ENCODE assay signal across 11 mouse cellular contexts in genomic region chr19:53423816-53424465, GRCm38 (mm10). TPM values are rescaled to one million over a fixed set of nuclear protein-coding genes. Genes with fewer than 3 reads are reported as not detected.
DNase-seq lines count a peak whose midpoint lies in the region; ATAC-seq lines count a peak whose summit lies in the region.
"Had no signal": no experiment of that assay in that cellular context is flagged by ENCODE, and none has a peak within 500 bp of the region (broad histone marks: within the 10 kb centered on the region; RNA-seq: fewer than 3 reads in every experiment).

No protein-coding gene starts in this region.

- H3K4me3 ChIP-seq in lung, embryonic 15.5 days, result no peak overlapping the region
- H3K4me3 ChIP-seq in liver, embryonic 13.5 days (replicated peaks), result no peak overlapping the region
- no peak overlapping the region for H3K4me3 ChIP-seq in forebrain, embryonic 12.5 days (replicated peaks)
- H3K4me3 ChIP-seq: midbrain, embryonic 13.5 days had no signal

- no peak overlapping the region for H3K9ac ChIP-seq in lung, embryonic 15.5 days
- no peak overlapping the region for H3K9ac ChIP-seq in liver, embryonic 13.5 days
- H3K9ac ChIP-seq in forebrain, embryonic 12.5 days, result no peak overlapping the region
- H3K9ac ChIP-seq: midbrain, embryonic 13.5 days had no signal

- no peaks in the 10 kb centered on the region for H3K36me3 ChIP-seq in lung, embryonic 15.5 days
- no peaks in the 10 kb centered on the region for H3K36me3 ChIP-seq in liver, embryonic 13.5 days
- no peaks in the 10 kb centered on the region for H3K36me3 ChIP-seq in forebrain, embryonic 12.5 days (replicated peaks)
- H3K36me3 ChIP-seq: midbrain, embryonic 13.5 days had no signal

- no peak for ATAC-seq in lung, embryonic 15.5 days (ENCODE audit: borderline replicate concordance, extremely low read depth, low FRiP score, low TSS enrichment)
- ATAC-seq in liver, embryonic 13.5 days (ENCODE audit: low read depth), result no peak
- ATAC-seq in forebrain, embryonic 12.5 days (ENCODE audit: low FRiP score), result no peak
- ATAC-seq: midbrain, embryonic 13.5 days had no signal

- DNase-seq in lung, postnatal 14 days, result no peak
- peak; percentile 80 for DNase-seq in T-cell, adult 2 months (ENCODE audit: low spot score)
- DNase-seq in liver, embryonic 13.5 days, result no peak
- peak; percentile 87 for DNase-seq in thymus, postnatal 0 days (ENCODE audit: low spot score)
- no peak for DNase-seq in right cerebral cortex, postnatal 4 days
- no peak for DNase-seq in layer of hippocampus, postnatal 25 days (ENCODE audit: extremely low spot score in 1 of 2, low spot score in 1 of 2)
- DNase-seq: embryo, embryonic 11 days; right cerebral cortex, postnatal 14 days had no signal

- H3K4me2 ChIP-seq in lung, embryonic 15.5 days, result 0 out of 2 replicates have a peak overlapping the region, but pooled peaks have one; percentile 19
- peak overlapping the region; percentile 47 for H3K4me2 ChIP-seq in liver, embryonic 13.5 days
- no peak overlapping the region for H3K4me2 ChIP-seq in forebrain, embryonic 12.5 days
- H3K4me2 ChIP-seq: midbrain, embryonic 13.5 days had no signal

- H3K27ac ChIP-seq in lung, embryonic 15.5 days, result no peak overlapping the region
- peak overlapping the region; percentile 12; the same call in 1 of the 2 replicates for H3K27ac ChIP-seq in liver, embryonic 13.5 days
- no peak overlapping the region for H3K27ac ChIP-seq in forebrain, embryonic 12.5 days
- H3K27ac ChIP-seq: midbrain, embryonic 13.5 days had no signal

- no peaks in the 10 kb centered on the region for H3K27me3 ChIP-seq in lung, embryonic 15.5 days
- peaks cover 28% of the 10 kb centered on the region for H3K27me3 ChIP-seq in liver, embryonic 13.5 days
- H3K27me3 ChIP-seq in forebrain, embryonic 12.5 days, result 0 out of 2 replicates have a peak, but pooled peaks cover 11% of the 10 kb centered on the region

- WGBS in lung, embryonic 15.5 days, result 61% methylated on average over 17 of the region's 17 CpGs
- 38% methylated on average over 17 of the region's 17 CpGs for WGBS in liver, embryonic 13.5 days (ENCODE audit: insufficient replicate concordance)
- WGBS in forebrain, embryonic 12.5 days, result 73% methylated on average over 17 of the region's 17 CpGs

- peaks cover 34% of the 10 kb centered on the region for H3K4me1 ChIP-seq in lung, embryonic 15.5 days
- peaks cover 28% of the 10 kb centered on the region for H3K4me1 ChIP-seq in liver, embryonic 13.5 days (replicated peaks)
- peaks cover 9% of the 10 kb centered on the region for H3K4me1 ChIP-seq in forebrain, embryonic 12.5 days

- H3K9me3 ChIP-seq in lung, embryonic 15.5 days, result no peaks in the 10 kb centered on the region
- no peaks in the 10 kb centered on the region for H3K9me3 ChIP-seq in liver, embryonic 13.5 days (replicated peaks)
- H3K9me3 ChIP-seq in forebrain, embryonic 12.5 days, result no peaks in the 10 kb centered on the region
- H3K9me3 ChIP-seq: midbrain, embryonic 13.5 days had no signal

RNA-seq across cellular contexts. Expression of gene Smndc1, which starts 33.6 kb away (rescaled TPM):
- polyA plus RNA-seq in lung, embryonic 15.5 days (2015; fragmentation: Nextera tagmentation; extraction: Ambion mirVana), result 38.5 and 41.8 TPM in 2 replicates
- 28.0 and 31.0 TPM in 2 replicates for polyA plus RNA-seq in liver, embryonic 13.5 days (2015; fragmentation: Nextera tagmentation; extraction: Ambion mirVana)
- 56.4 and 66.0 TPM in 2 replicates for polyA plus RNA-seq in thymus, postnatal 0 days (2015; fragmentation: Nextera tagmentation; extraction: Ambion mirVana)
- 45.4 and 49.6 TPM in 2 replicates for polyA plus RNA-seq in forebrain, embryonic 12.5 days (2016; fragmentation: Nextera tagmentation; extraction: Ambion mirVana)
- 10 to 100 TPM; 36.9 to 39.7 TPM for total RNA-seq in layer of hippocampus, postnatal 25 days (2021)

RNA-seq across cellular contexts. Expression of gene Gm10197, which starts 52.4 kb away (rescaled TPM):
- polyA plus RNA-seq in lung, embryonic 15.5 days (2015; fragmentation: Nextera tagmentation; extraction: Ambion mirVana), result 4.1 TPM in 1 of 2 replicates, not detected in the other
- polyA plus RNA-seq in liver, embryonic 13.5 days (2015; fragmentation: Nextera tagmentation; extraction: Ambion mirVana), result not detected in 2 replicates
- 2.1 and 2.5 TPM in 2 replicates for polyA plus RNA-seq in thymus, postnatal 0 days (2015; fragmentation: Nextera tagmentation; extraction: Ambion mirVana)
- polyA plus RNA-seq in forebrain, embryonic 12.5 days (2016; fragmentation: Nextera tagmentation; extraction: Ambion mirVana), result 1.7 TPM in 1 of 2 replicates, not detected in the other
- total RNA-seq in layer of hippocampus, postnatal 25 days (2021), result not detected
- polyA plus RNA-seq: midbrain, embryonic 13.5 days had no signal

Comparison
In these comparisons a context has a peak if more than half of its experiments do, and no peak if none do; other contexts are left out.
1. DNase-seq: peak in T-cell, adult 2 months (single experiment) and thymus, postnatal 0 days (single experiment); none in lung, postnatal 14 days (single experiment), liver, embryonic 13.5 days (single experiment), right cerebral cortex, postnatal 4 days (single experiment) and layer of hippocampus, postnatal 25 days (0 of 2).